In genomic region chr2:5630710-5631109, GRCm38 (mm10) we compare ENCODE assay signal across 23 mouse cellular contexts.
DNase-seq lines count a peak whose midpoint lies in the region; TF ChIP-seq lines count a peak whose summit lies in the region.
"Had no signal": no experiment of that assay in that cellular context is flagged by ENCODE, and none has a peak within 500 bp of the region (broad histone marks: within the 10 kb centered on the region; RNA-seq: fewer than 3 reads in every experiment).

No protein-coding gene starts in this region.

- H3K27me3 ChIP-seq in C2C12 (ENCODE audit: control insufficient read depth, insufficient read depth, insufficient read length), result no peaks in the 10 kb centered on the region
- no peaks in the 10 kb centered on the region for H3K27me3 ChIP-seq in midbrain, embryonic 10.5 days (ENCODE audit: low read depth, poor library complexity, severe bottlenecking)
- no peaks in the 10 kb centered on the region for H3K27me3 ChIP-seq in limb, embryonic 10.5 days (ENCODE audit: low read depth, poor library complexity, severe bottlenecking)
- H3K27me3 ChIP-seq: embryonic facial prominence, embryonic 13.5 days; embryonic facial prominence, embryonic 15.5 days; forebrain, embryonic 12.5 days had no signal

- H3K27ac ChIP-seq in layer of hippocampus, adult 2 months, result peak overlapping the region; percentile 46
- H3K27ac ChIP-seq in midbrain, embryonic 10.5 days (replicated peaks), result no peak overlapping the region
- no peak overlapping the region for H3K27ac ChIP-seq in limb, embryonic 10.5 days
- H3K27ac ChIP-seq: embryonic facial prominence, embryonic 13.5 days; embryonic facial prominence, embryonic 15.5 days; forebrain, embryonic 10.5 days; forebrain, embryonic 12.5 days had no signal

- no peaks in the 10 kb centered on the region for H3K36me3 ChIP-seq in C2C12 (ENCODE audit: control insufficient read depth, insufficient read depth)
- H3K36me3 ChIP-seq in midbrain, embryonic 10.5 days, result no peaks in the 10 kb centered on the region
- H3K36me3 ChIP-seq in limb, embryonic 10.5 days, result no peaks in the 10 kb centered on the region
- H3K36me3 ChIP-seq: embryonic facial prominence, embryonic 13.5 days; embryonic facial prominence, embryonic 15.5 days; forebrain, embryonic 10.5 days; forebrain, embryonic 12.5 days had no signal

- no peak for TF ChIP-seq CTCF in layer of hippocampus, adult 2 months (conservative IDR thresholded peaks at IDR 0.05)
- TF ChIP-seq CTCF in C2C12 (IDR thresholded peaks at IDR 0.05; ENCODE audit: control insufficient read depth, insufficient read depth, insufficient read length), result no peak

- no peak overlapping the region for H3K4me3 ChIP-seq in layer of hippocampus, adult 2 months
- H3K4me3 ChIP-seq in C2C12 (ENCODE audit: insufficient read depth, poor library complexity, severe bottlenecking), result no peak overlapping the region
- H3K4me3 ChIP-seq in midbrain, embryonic 10.5 days, result no peak overlapping the region
- H3K4me3 ChIP-seq in limb, embryonic 10.5 days, result no peak overlapping the region
- H3K4me3 ChIP-seq: embryonic facial prominence, embryonic 13.5 days; embryonic facial prominence, embryonic 15.5 days; erythroblast, embryonic 14.5 days; forebrain, embryonic 10.5 days; forebrain, embryonic 12.5 days had no signal

- no peaks in the 10 kb centered on the region for H3K4me1 ChIP-seq in midbrain, embryonic 10.5 days
- no peaks in the 10 kb centered on the region for H3K4me1 ChIP-seq in limb, embryonic 10.5 days
- H3K4me1 ChIP-seq: embryonic facial prominence, embryonic 13.5 days; embryonic facial prominence, embryonic 15.5 days; forebrain, embryonic 10.5 days; forebrain, embryonic 12.5 days had no signal

- DNase-seq in layer of hippocampus, adult 2 months (ENCODE audit: low spot score in 2 of 2), result no peak
- DNase-seq in layer of hippocampus, adult 11-12 months (ENCODE audit: low spot score), result no peak
- DNase-seq in 3T3-L1 (ENCODE audit: low read depth, low spot score), result peak; percentile 24
- peak; percentile 52 for DNase-seq in NIH3T3 (ENCODE audit: low read depth)
- DNase-seq in midbrain, embryonic 10.5 days (ENCODE audit: low spot score), result no peak
- DNase-seq in limb, embryonic 10.5 days (ENCODE audit: low spot score), result no peak
- DNase-seq: adrenal gland, adult 2 months; adrenal gland, postnatal 10 days; adrenal gland, postnatal 25 days; B cell, adult 2 months; cerebellum, adult 11 months; cerebellum, adult 18-20 months; cerebellum, adult 8-10 months; cerebellum, adult 9-11 months; cerebellum, postnatal 14 days; cerebellum, postnatal 36 days; embryo, embryonic 11 days had no signal

- no peaks in the 10 kb centered on the region for H3K9me3 ChIP-seq in midbrain, embryonic 10.5 days (replicated peaks)
- H3K9me3 ChIP-seq in limb, embryonic 10.5 days (replicated peaks), result no peaks in the 10 kb centered on the region
- H3K9me3 ChIP-seq: embryonic facial prominence, embryonic 13.5 days; embryonic facial prominence, embryonic 15.5 days; forebrain, embryonic 10.5 days; forebrain, embryonic 12.5 days had no signal

- H3ac ChIP-seq in C2C12 (ENCODE audit: control insufficient read depth, insufficient read length, low read depth), result no peak overlapping the region

- H3K79me2 ChIP-seq in C2C12 (ENCODE audit: control insufficient read depth, insufficient read depth), result no peaks in the 10 kb centered on the region

- WGBS in midbrain, embryonic 10.5 days, result 63% methylated on average over 4 of the region's 4 CpGs
- 75% methylated on average over 4 of the region's 4 CpGs for WGBS in limb, embryonic 10.5 days

- no peaks in the 10 kb centered on the region for H3K79me3 ChIP-seq in C2C12 (ENCODE audit: low read depth)

TF ChIP-seq in C2C12, 6 proteins besides CTCF, POLR2A, EP300 and RAD21:
- TF ChIP-seq CEBPB (IDR thresholded peaks at IDR 0.05; ENCODE audit: low read depth), result peak; percentile 80
- no peak for TF ChIP-seq MYOG (IDR thresholded peaks at IDR 0.05; ENCODE audit: control insufficient read depth, extremely low read depth, insufficient read length)

Comparison
In these comparisons a context has a peak if more than half of its experiments do, and no peak if none do; other contexts are left out.
1. DNase-seq: peak in 3T3-L1 (single experiment) and NIH3T3 (single experiment); none in layer of hippocampus, adult 2 months (0 of 2), layer of hippocampus, adult 11-12 months (single experiment), midbrain, embryonic 10.5 days (single experiment) and limb, embryonic 10.5 days (single experiment).